Mouse (Mus musculus): ENCODE data around the gene Atxn2. TPM values are rescaled to one million over a fixed set of nuclear protein-coding genes. Genes with fewer than 3 reads are reported as not detected.

The Atxn2 gene
- polyA plus RNA-seq, 2 experiments = 19.3 to 24.1 TPM

GRCm38 (mm10) chr5:121820161-121820560 is 109.0 kb downstream of the Atxn2 start:
- no peak for DNase-seq (ENCODE audit: low read depth in 3 of 3, low spot score in 3 of 3)
- TF ChIP-seq CTCF (IDR thresholded peaks at IDR 0.05; ENCODE audit: low read depth) (no peak), EP300 (IDR thresholded peaks at IDR 0.05; ENCODE audit: low read depth) (no peak)
- ATAC-seq (ENCODE audit: insufficient read depth) = no peak

DNA sequence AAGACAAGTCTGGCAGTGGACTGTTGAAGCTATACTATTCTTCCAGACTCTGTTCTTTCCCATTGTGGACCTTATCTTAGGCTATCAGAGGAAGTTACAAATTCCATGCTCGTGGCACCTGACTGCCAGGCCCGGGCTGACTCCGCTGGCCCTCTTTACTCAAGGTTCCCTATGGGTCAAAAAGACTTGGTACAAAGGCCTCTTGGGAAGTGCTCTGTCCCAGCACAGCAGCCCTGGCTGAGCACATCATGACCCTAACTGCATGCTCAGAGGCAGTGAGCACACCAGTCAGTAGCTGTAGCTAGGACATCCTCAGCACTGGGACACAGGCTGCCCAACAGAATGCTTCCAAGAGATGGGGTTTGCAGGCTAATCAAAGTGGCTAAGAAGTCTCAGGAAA is 109.5 kb downstream of the Atxn2 start:
- Histone ChIP-seq H3K27ac (no peak overlapping the region), H3K36me3 (replicated peaks; ENCODE audit: control insufficient read depth, insufficient read depth, low read depth) (peaks cover 35% of the 10 kb centered on the region), H3K27me3 (ENCODE audit: control insufficient read depth, insufficient read depth, low read length) (no peaks in the 10 kb centered on the region), H3K9me3 (ENCODE audit: control insufficient read depth, low read length) (no peaks in the 10 kb centered on the region), H3K4me3 (ENCODE audit: insufficient read depth in 1 of 2, low read depth in 2 of 2, low read length in 2 of 2) (no peak overlapping the region), H3K4me1 (replicated peaks; ENCODE audit: control insufficient read depth in 2 of 2, insufficient read depth in 2 of 2, low read length in 1 of 2) (peaks cover 0 to 4% of the 10 kb centered on the region in 2 experiments; a peak in 1 of 4 replicates), H3K9ac (replicated peaks) (no peak overlapping the region), H3K4me2 (ENCODE audit: low read depth) (no peak overlapping the region)
- ATAC-seq (ENCODE audit: insufficient read depth) (no peak), DNase-seq (ENCODE audit: low read depth in 3 of 3, low spot score in 3 of 3) (no peak)
- 59% methylated on average over 3 of the region's 3 CpGs for WGBS (ENCODE audit: insufficient replicate concordance)
- TF ChIP-seq EP300 (IDR thresholded peaks at IDR 0.05; ENCODE audit: low read depth) = no peak
- TF ChIP-seq CTCF (IDR thresholded peaks at IDR 0.05; ENCODE audit: low read depth) = no peak

More at GRCm38 (mm10) chr5:121820161-121820560, 109.0 kb downstream of the Atxn2 start:
- no peak overlapping the region for H3K9ac ChIP-seq (replicated peaks)
- WGBS (ENCODE audit: insufficient replicate concordance) = 53% methylated on average over 2 of the region's 2 CpGs
- H3K9me3 ChIP-seq (ENCODE audit: control insufficient read depth, low read length) = no peaks in the 10 kb centered on the region
- H3K4me3 ChIP-seq (ENCODE audit: insufficient read depth in 1 of 2, low read depth in 2 of 2, low read length in 2 of 2) = no peak overlapping the region
- H3K4me2 ChIP-seq (ENCODE audit: low read depth) = no peak overlapping the region
- H3K27me3 ChIP-seq (ENCODE audit: control insufficient read depth, insufficient read depth, low read length) = no peaks in the 10 kb centered on the region
- H3K4me1 ChIP-seq (replicated peaks; ENCODE audit: control insufficient read depth in 2 of 2, insufficient read depth in 2 of 2, low read length in 1 of 2) = peaks cover 0 to 4% of the 10 kb centered on the region in 2 experiments; a peak in 1 of 4 replicates
- peaks cover 36% of the 10 kb centered on the region for H3K36me3 ChIP-seq (replicated peaks; ENCODE audit: control insufficient read depth, insufficient read depth, low read depth)
- H3K27ac ChIP-seq = no peak overlapping the region

DNA sequence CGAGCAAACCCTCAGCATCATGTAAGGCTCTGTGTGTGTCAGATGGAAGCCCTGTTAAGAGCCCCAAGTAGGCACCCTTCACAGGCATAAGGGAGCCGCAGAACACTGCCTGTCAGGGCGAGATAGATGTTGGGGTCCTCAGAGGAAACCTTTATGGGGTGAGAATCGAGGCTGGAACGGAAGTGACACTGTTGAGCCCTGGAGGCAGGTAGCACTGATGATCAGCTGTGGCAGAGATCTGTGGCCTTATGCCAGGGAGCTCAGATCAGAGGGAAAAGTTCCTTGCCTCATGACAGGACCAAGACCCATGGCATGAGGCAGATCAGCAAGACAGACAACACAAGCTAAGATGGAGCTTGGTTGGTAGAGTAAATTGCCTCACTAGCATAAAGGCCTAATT is 110.0 kb downstream of the Atxn2 start:
- Histone ChIP-seq H3K27ac (no peak overlapping the region), H3K4me3 (ENCODE audit: insufficient read depth in 1 of 2, low read depth in 2 of 2, low read length in 2 of 2) (no peak overlapping the region), H3K4me2 (ENCODE audit: low read depth) (no peak overlapping the region), H3K9ac (replicated peaks) (no peak overlapping the region), H3K36me3 (replicated peaks; ENCODE audit: control insufficient read depth, insufficient read depth, low read depth) (peaks cover 35% of the 10 kb centered on the region), H3K9me3 (ENCODE audit: control insufficient read depth, low read length) (no peaks in the 10 kb centered on the region), H3K27me3 (ENCODE audit: control insufficient read depth, insufficient read depth, low read length) (no peaks in the 10 kb centered on the region), H3K4me1 (replicated peaks; ENCODE audit: control insufficient read depth in 2 of 2, insufficient read depth in 2 of 2, low read length in 1 of 2) (peaks cover 0 to 4% of the 10 kb centered on the region in 2 experiments; a peak in 1 of 4 replicates)
- no peak for ATAC-seq (ENCODE audit: insufficient read depth)
- no peak for TF ChIP-seq CTCF (IDR thresholded peaks at IDR 0.05; ENCODE audit: low read depth)
- TF ChIP-seq EP300 (IDR thresholded peaks at IDR 0.05; ENCODE audit: low read depth) = no peak
- no peak for DNase-seq (ENCODE audit: low read depth in 3 of 3, low spot score in 3 of 3)
- WGBS (ENCODE audit: insufficient replicate concordance) = 70% methylated on average over 5 of the region's 5 CpGs

DNA sequence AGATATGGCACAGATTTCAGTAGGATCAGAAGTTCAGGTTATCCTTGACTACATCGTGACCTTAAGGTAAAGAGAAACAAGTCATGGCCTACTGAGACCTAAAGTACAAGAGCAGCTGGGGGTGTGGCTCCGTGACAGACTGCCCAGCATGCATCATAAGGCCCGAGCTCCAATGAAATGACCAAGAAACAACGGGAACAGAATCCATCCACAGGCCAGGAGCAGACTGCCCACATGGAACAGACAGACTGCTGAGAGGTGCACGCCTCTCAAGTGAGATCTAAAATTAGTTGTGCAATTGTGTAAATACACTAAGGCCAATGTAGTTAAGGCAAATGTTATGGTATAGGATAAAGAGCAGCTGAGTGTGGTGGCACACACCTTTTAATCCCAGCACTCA is 110.4 kb downstream of the Atxn2 start:
- H3K27ac ChIP-seq = no peak overlapping the region
- DNase-seq (ENCODE audit: low read depth in 3 of 3, low spot score in 3 of 3) (no peak), ATAC-seq (ENCODE audit: insufficient read depth) (no peak)
- no peak overlapping the region for H3K9ac ChIP-seq (replicated peaks)
- no peak overlapping the region for H3K4me3 ChIP-seq (ENCODE audit: insufficient read depth in 1 of 2, low read depth in 2 of 2, low read length in 2 of 2)
- no peak overlapping the region for H3K4me2 ChIP-seq (ENCODE audit: low read depth)
- TF ChIP-seq EP300 (IDR thresholded peaks at IDR 0.05; ENCODE audit: low read depth) = no peak
- TF ChIP-seq CTCF (IDR thresholded peaks at IDR 0.05; ENCODE audit: low read depth) = no peak
- no peaks in the 10 kb centered on the region for H3K9me3 ChIP-seq (ENCODE audit: control insufficient read depth, low read length)
- peaks cover 0 to 4% of the 10 kb centered on the region in 2 experiments; a peak in 1 of 4 replicates for H3K4me1 ChIP-seq (replicated peaks; ENCODE audit: control insufficient read depth in 2 of 2, insufficient read depth in 2 of 2, low read length in 1 of 2)
- H3K27me3 ChIP-seq (ENCODE audit: control insufficient read depth, insufficient read depth, low read length) = no peaks in the 10 kb centered on the region
- peaks cover 32% of the 10 kb centered on the region for H3K36me3 ChIP-seq (replicated peaks; ENCODE audit: control insufficient read depth, insufficient read depth, low read depth)
- WGBS (ENCODE audit: insufficient replicate concordance) = 70% methylated on average over 5 of the region's 5 CpGs

DNA sequence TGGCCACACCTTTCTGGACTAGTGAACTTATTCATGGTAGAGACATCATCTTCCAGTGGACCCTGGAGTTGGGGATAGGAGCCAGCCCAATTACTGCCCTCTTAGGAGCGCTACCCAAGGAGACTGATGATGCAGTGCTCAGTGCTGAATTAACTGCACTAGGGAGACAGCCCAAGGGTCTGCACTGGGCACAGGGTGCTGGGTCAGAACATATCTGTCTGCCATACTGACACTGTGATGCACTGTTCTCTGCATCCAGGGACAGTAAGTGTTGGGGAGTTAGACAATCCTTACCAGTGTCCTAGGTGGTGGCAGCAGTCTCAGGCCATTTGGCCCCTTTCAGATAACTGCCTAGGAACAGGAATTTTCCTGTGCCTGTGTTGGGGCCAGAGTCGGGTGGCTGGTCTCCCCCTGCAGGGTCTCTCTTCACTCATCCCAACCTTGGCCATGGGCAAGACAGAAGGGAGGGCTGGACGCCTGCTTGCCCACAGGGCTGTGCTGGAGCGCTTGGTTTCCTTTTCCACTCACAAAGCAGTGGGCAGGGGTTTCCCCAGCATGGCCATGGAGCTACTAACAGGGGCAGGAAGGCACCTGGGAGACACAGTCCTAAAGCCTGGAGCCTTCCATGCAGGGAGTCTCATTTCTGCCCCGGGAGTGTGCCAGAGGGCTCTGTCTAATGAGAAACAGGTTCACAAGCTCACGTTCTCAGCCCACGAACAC is 111.8 kb downstream of the Atxn2 start:
- H3K4me1 ChIP-seq (replicated peaks; ENCODE audit: control insufficient read depth in 2 of 2, insufficient read depth in 2 of 2, low read length in 1 of 2) = peaks cover 0 to 4% of the 10 kb centered on the region in 2 experiments; a peak in 1 of 4 replicates
- H3K4me2 ChIP-seq (ENCODE audit: low read depth) = no peak overlapping the region
- WGBS (ENCODE audit: insufficient replicate concordance) = 75% methylated on average over 7 of the region's 7 CpGs
- H3K36me3 ChIP-seq (replicated peaks; ENCODE audit: control insufficient read depth, insufficient read depth, low read depth) = peaks cover 24% of the 10 kb centered on the region
- H3K9me3 ChIP-seq (ENCODE audit: control insufficient read depth, low read length) = no peaks in the 10 kb centered on the region
- TF ChIP-seq CTCF (IDR thresholded peaks at IDR 0.05; ENCODE audit: low read depth) (no peak), EP300 (IDR thresholded peaks at IDR 0.05; ENCODE audit: low read depth) (no peak)
- no peak overlapping the region for H3K9ac ChIP-seq (replicated peaks)
- DNase-seq (ENCODE audit: low read depth in 3 of 3, low spot score in 3 of 3) (no peak), ATAC-seq (ENCODE audit: insufficient read depth) (no peak)
- no peak overlapping the region for H3K4me3 ChIP-seq (ENCODE audit: insufficient read depth in 1 of 2, low read depth in 2 of 2, low read length in 2 of 2)
- no peak overlapping the region for H3K27ac ChIP-seq
- H3K27me3 ChIP-seq (ENCODE audit: control insufficient read depth, insufficient read depth, low read length) = no peaks in the 10 kb centered on the region
